Mouse (Mus musculus) E14TG2a.4 (cell line): ENCODE measurements around the gene Ryr3.

Experiments
- CTCF ChIP-seq: conservative IDR thresholded peaks from 2 replicates; pipeline ENCODE4 v1.5.1; 2014; ENCODE audit warnings: low read length
- POU5F1 ChIP-seq: IDR thresholded peaks from 2 replicates; pipeline ENCODE4 v1.6.1; 2014; ENCODE audit warnings: low read length, borderline replicate concordance

GRCm38 (mm10) chr2:112881376-112881775, 335.5 kb downstream of the Ryr3 start:
- TF ChIP-seq CTCF (no peak), POU5F1 (no peak)
